Mouse (Mus musculus) hindlimb bud, embryonic 11.5 days (tissue): ENCODE data around the gene Mtus2.
"Not testable (repeated sequence)": the region's sequence is repeated elsewhere in the genome, so short reads cannot be mapped to it uniquely, and the experiment has no call there.

Source experiments
- DNase-seq: peaks from one replicate; pipeline ENCODE4 v3.0.0-alpha.2; 2012; ENCODE audit warnings: low read depth, low spot score; ENCODE audit errors: extremely low spot score

The Mtus2 gene

GRCm38 (mm10) chr5:147956821-147957564, at the start of gene Mtus2:
Mtus2 (plus strand) TSS chr5:147957320.
- no peak for DNase-seq

- no peak for DNase-seq
These were observed 49.3 kb upstream of the Mtus2 start for GRCm38 (mm10) chr5:147907851-147908250.

GRCm38 (mm10) chr5:147910807-147911509, 46.2 kb upstream of the Mtus2 start:
- DNase-seq: no peak

- DNase-seq: no peak
These were observed 45.4 kb upstream of the Mtus2 start for GRCm38 (mm10) chr5:147911744-147912143.

GRCm38 (mm10) chr5:147913241-147913842, 43.8 kb upstream of the Mtus2 start:
- DNase-seq: no peak

GRCm38 (mm10) chr5:147915038-147915566, 42.0 kb upstream of the Mtus2 start:
- DNase-seq: no peak

- DNase-seq: no peak
These were observed 40.9 kb upstream of the Mtus2 start for GRCm38 (mm10) chr5:147916171-147916570.

GRCm38 (mm10) chr5:147918044-147918846, 38.9 kb upstream of the Mtus2 start:
- DNase-seq: no peak

- DNase-seq: no peak
These were observed 32.5 kb upstream of the Mtus2 start for GRCm38 (mm10) chr5:147924621-147925020.

GRCm38 (mm10) chr5:147925935-147926604, 31.1 kb upstream of the Mtus2 start:
- DNase-seq: no peak

- DNase-seq: no peak
These were observed 28.2 kb upstream of the Mtus2 start for GRCm38 (mm10) chr5:147928668-147929497.

- DNase-seq: no peak
These were observed 22.0 kb upstream of the Mtus2 start for GRCm38 (mm10) chr5:147935096-147935495.

GRCm38 (mm10) chr5:147939226-147939625, 17.9 kb upstream of the Mtus2 start:
- DNase-seq: no peak

- DNase-seq: no peak
These were observed 12.0 kb upstream of the Mtus2 start for GRCm38 (mm10) chr5:147945000-147945666.

- DNase-seq: no peak
These were observed 7.2 kb upstream of the Mtus2 start for GRCm38 (mm10) chr5:147949881-147950280.

- no peak for DNase-seq
These were observed 5.4 kb upstream of the Mtus2 start for GRCm38 (mm10) chr5:147951751-147952150.

- not testable (repeated sequence) for DNase-seq
These were observed 3.9 kb upstream of the Mtus2 start for GRCm38 (mm10) chr5:147953181-147953580.

- no peak for DNase-seq
These were observed 1.4 kb upstream of the Mtus2 start for GRCm38 (mm10) chr5:147955671-147956070.

- no peak for DNase-seq
These were observed 699 bp upstream of the Mtus2 start for GRCm38 (mm10) chr5:147956421-147956820.
